Mouse (Mus musculus): ENCODE measurements around the gene Htatip2. TPM values are rescaled to one million over a fixed set of nuclear protein-coding genes. Genes with fewer than 3 reads are reported as not detected.

Gene Htatip2
- polyA plus RNA-seq, 1 experiment from 2014 or later = 33.3 TPM

DNA sequence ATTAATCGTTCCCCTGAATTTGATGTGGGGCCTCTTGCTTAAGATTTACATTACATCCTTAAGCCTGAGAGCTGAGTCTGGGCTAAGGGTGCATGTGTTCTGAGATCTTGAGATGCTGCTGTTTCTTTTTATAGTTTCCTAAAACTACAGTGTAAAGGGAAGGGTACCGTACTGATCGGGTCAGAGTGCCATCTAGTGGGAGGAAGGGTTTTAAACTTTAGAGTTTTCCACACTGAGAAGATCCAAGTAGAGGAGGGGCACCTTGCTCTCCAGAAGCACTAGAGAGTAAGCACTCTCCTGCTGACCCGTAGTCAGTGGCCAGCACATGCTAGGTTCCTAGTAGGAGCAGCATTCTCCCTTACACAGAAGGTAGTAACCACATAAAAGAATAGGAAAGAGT is 52.4 kb downstream of the Htatip2 start:
- 55% methylated on average over 4 of the region's 4 CpGs for WGBS (ENCODE audit: insufficient replicate concordance)
- Histone ChIP-seq H3K27ac (replicated peaks) (no peak overlapping the region), H3K36me3 (replicated peaks) (peaks cover 21% of the 10 kb centered on the region), H3K9me3 (replicated peaks) (no peaks in the 10 kb centered on the region), H3K4me2 (no peak overlapping the region), H3K4me1 (replicated peaks) (peaks cover 4% of the 10 kb centered on the region), H3K4me3 (replicated peaks) (no peak overlapping the region), H3K9ac (no peak overlapping the region), H3K27me3 (no peaks in the 10 kb centered on the region)
- no peak for ATAC-seq (ENCODE audit: insufficient read depth)

DNA sequence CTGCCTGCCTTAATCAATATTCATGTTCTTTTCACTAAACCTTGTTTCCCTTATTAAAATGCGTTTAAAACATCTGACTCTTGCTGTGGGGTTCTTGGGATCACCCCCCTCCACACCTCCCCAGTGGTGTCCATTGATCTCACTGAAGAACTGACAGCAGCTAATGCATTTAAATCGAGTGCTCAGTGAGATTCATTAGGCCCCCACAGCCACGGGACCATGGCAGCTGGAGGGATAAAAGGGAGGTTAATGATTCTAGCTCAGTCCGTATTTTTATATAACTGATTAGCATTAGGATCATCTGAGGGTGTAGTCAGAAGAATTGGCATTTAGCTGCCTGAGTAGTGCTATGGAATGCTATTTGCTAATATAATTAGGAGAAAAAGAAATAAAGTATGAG is 60.5 kb downstream of the Htatip2 start:
- Histone ChIP-seq H3K27ac (replicated peaks) (no peak overlapping the region), H3K4me3 (replicated peaks) (no peak overlapping the region), H3K9me3 (replicated peaks) (no peaks in the 10 kb centered on the region), H3K27me3 (no peaks in the 10 kb centered on the region), H3K4me2 (no peak overlapping the region), H3K4me1 (replicated peaks) (no peaks in the 10 kb centered on the region), H3K36me3 (replicated peaks) (0 out of 2 replicates have a peak, but pooled peaks cover 16% of the 10 kb centered on the region), H3K9ac (no peak overlapping the region)
- WGBS (ENCODE audit: insufficient replicate concordance) = 80% methylated on average over 4 of the region's 4 CpGs
- ATAC-seq (ENCODE audit: insufficient read depth) = no peak

DNA sequence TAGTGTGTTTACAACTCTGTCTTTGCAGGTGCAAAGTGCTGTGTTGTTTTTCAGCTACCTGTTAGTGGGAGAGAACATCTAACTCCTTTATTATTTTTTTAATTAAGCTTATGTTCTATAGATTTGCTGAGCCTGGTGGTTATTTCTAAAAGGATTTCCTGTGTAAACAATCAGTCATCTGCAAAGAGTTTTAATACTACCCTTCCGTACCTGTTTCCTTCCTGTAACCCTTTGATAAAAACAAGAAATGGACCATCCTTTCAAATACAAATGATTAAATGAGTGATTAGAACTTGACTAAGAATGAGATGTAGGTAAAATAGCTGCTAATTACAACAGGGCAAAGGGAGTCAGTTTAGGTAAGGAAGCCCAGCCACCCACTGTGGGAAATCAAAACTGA is 62.5 kb downstream of the Htatip2 start:
- Histone ChIP-seq H3K4me2 (no peak overlapping the region), H3K4me3 (replicated peaks) (no peak overlapping the region), H3K36me3 (replicated peaks) (0 out of 2 replicates have a peak, but pooled peaks cover 16% of the 10 kb centered on the region), H3K27me3 (no peaks in the 10 kb centered on the region), H3K9ac (no peak overlapping the region), H3K9me3 (replicated peaks) (no peaks in the 10 kb centered on the region), H3K4me1 (replicated peaks) (no peaks in the 10 kb centered on the region), H3K27ac (replicated peaks) (no peak overlapping the region)
- 74% methylated on average over 1 of the region's 1 CpGs for WGBS (ENCODE audit: insufficient replicate concordance)
- ATAC-seq (ENCODE audit: insufficient read depth) = no peak

DNA sequence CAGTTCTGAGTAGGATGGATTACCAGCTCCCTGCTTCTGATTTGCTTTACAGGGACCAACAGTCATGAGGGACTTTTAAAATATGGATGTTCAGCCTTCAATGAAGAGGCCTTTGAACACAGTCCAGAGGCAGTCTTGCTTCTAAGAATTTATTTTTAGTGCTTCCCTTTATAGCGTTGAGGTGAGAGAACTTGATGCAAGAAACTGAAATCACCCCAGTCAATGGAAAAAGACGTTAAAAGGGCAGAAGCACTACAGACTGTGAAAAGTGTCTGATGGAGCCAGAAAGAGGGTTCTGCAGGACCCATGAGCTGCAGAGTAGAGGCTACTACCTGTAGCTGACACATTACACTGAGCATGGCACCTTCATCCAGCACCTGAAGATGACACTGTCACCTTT is 63.1 kb downstream of the Htatip2 start:
- Histone ChIP-seq H3K9ac (no peak overlapping the region), H3K36me3 (replicated peaks) (peaks cover 20% of the 10 kb centered on the region), H3K9me3 (replicated peaks) (no peaks in the 10 kb centered on the region), H3K27me3 (no peaks in the 10 kb centered on the region), H3K4me3 (replicated peaks) (no peak overlapping the region), H3K4me1 (replicated peaks) (no peaks in the 10 kb centered on the region), H3K4me2 (no peak overlapping the region), H3K27ac (replicated peaks) (no peak overlapping the region)
- no peak for ATAC-seq (ENCODE audit: insufficient read depth)
- WGBS (ENCODE audit: insufficient replicate concordance) = 66% methylated on average over 2 of the region's 2 CpGs

Other genes with a start within 250 kb of the Htatip2 start
- 0.09 and 0.20 TPM in 2 replicates for gene Dbx1, start 122.3 kb upstream of the Htatip2 start, polyA plus RNA-seq (2015; fragmentation: Nextera tagmentation; extraction: Ambion mirVana)
- gene Prmt3, start 19.2 kb downstream of the Htatip2 start, polyA plus RNA-seq (2015; fragmentation: Nextera tagmentation; extraction: Ambion mirVana) = 19.8 and 20.4 TPM in 2 replicates
- gene Slc6a5, start 151.0 kb downstream of the Htatip2 start, polyA plus RNA-seq (2015; fragmentation: Nextera tagmentation; extraction: Ambion mirVana) = not detected in 2 replicates
- 0.14 TPM in 1 of 2 replicates, not detected in the other for gene Nell1, start 215.7 kb downstream of the Htatip2 start, polyA plus RNA-seq (2015; fragmentation: Nextera tagmentation; extraction: Ambion mirVana)

Data from liver, embryonic 15.5 days (tissue).